Mouse (Mus musculus) kidney, postnatal 14 days (tissue): ENCODE data around the gene Wnk4.

Experiments
- DNase-seq: peaks from one replicate; pipeline ENCODE4 v3.0.0; 2022; ENCODE audit warnings: mixed read lengths

Gene Wnk4

DNA sequence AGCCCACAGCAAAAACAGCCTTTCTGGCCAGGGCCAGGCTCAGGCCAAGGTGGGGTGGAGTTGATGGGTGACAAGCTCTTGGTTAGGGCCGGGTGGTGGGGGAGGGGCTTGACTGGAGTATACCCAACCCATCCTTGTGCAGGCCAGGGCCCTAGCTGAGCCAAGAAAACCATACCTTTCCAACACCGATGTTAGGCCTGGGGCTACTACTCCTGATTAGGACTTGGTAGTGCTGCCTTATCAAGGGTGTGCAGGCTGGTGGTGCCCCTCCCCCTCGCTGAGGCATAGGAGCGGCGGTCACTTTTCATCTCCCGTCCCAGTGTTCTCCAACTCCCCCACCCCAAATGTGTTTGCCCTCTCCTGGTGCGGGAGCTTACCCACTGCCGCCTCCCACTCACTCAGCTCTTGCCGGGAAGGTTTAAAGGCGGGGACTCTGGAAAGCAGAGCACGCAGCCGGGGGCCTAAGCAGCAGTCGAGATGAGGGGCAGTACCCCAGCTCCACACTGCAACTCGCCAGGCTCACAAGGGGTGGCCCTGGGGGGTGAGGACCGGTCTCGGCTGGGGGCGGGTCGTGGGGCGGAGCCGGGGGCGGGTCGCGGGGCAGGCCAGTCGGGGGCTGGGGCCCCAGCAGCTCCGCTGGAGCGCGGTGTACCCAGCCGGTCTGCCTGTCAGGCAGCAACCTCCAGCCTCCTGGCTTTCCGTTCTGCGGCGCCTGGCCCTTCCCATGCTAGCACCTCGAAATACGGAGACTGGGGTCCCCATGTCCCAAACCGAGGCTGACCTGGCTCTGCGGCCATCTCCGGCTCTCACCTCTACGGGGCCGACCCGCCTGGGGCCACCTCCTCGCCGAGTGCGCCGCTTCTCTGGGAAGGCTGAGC, at the start of gene Wnk4:
Gene Wnk4, plus strand, starts transcription at position 620 of the 878 bp plus-strand sequence.
- peak; percentile 89 for DNase-seq

DNA sequence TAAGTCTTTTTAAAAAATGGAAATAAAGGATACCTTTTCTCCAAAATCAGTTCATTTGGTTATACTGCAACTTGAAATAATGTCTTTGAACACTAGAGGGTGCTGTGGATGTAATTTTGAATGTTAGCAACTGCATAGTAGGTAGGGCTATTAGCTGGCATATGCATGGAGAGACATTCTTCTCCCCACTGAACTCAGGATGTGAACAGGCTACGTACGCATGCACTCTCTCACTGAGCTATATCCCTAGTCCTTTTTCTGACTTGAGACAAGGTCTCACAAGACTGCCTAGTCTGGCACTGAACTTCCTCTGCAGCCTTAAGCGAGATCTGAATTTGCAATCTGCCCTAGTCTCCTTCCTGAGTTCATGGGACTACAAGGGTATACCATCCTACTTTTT, 48.4 kb upstream of the Wnk4 start:
- peak; percentile 74 for DNase-seq

DNA sequence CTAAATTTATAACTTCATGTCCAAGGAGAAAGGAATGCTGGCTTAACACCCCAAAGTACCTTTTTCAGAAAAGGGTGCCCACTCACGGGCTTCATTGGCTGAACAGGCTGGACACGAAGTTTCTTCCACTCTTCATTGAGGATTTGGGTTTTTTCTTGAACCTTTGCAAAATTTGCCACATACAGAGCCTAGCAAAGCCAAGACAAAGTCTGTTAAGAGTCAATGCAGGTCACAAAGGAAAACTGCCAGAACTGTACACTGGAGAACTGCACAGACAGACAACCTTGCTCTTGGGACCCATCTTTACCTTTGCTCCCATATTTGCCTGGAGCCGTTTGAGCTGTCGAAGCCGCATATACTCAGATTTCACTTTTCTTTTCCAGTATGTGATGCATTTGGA, 43.4 kb upstream of the Wnk4 start:
- peak; percentile 38 for DNase-seq

DNA sequence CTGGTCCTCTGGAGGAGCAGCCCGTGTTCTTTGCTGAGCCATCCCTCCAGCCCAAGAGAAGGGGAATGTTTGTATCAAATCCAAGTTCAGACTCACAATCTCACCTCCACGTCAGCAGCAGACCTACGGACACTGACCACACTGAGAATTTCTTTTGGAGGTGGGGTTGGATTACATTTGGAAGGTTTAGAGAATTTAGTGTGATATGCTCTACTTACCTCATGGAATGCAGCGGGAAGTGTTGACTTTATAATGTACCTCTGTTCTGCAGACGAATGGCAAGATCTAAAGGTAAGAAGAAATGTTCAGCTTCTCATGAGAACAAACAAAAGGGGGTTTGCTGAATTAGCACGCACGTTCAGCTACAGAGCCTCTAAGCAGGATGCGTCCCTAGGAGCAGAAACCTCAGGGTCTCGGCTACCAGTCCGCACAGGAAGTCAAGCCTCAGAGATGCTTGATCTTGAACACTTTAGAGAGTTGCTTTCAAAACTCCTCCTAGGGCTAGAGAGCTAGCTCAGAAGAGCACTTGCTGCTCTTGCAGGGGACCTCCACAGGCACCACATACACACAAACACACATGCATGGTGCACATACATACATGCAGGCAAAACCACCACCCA, 41.8 kb upstream of the Wnk4 start:
- peak; percentile 55 for DNase-seq

DNA sequence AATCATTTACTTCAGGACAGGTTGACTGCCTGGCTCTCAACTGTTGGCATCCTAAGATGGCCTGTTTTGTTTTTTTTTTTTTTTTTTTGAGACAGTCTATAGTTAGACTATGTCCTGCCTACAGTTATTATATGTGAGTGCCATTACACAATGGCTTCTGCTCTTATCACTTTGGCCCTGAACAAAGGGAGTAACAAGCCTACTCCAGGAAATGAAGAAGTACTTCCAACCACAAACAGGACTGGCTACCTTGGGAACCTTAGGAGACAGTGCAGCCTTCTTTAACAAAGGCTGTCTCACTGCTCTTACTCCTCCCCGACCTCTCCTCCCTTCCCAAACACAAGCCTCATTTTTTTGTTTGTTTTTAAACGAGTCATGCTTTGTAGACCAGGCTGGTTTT, 39.5 kb upstream of the Wnk4 start:
- no peak for DNase-seq

DNA sequence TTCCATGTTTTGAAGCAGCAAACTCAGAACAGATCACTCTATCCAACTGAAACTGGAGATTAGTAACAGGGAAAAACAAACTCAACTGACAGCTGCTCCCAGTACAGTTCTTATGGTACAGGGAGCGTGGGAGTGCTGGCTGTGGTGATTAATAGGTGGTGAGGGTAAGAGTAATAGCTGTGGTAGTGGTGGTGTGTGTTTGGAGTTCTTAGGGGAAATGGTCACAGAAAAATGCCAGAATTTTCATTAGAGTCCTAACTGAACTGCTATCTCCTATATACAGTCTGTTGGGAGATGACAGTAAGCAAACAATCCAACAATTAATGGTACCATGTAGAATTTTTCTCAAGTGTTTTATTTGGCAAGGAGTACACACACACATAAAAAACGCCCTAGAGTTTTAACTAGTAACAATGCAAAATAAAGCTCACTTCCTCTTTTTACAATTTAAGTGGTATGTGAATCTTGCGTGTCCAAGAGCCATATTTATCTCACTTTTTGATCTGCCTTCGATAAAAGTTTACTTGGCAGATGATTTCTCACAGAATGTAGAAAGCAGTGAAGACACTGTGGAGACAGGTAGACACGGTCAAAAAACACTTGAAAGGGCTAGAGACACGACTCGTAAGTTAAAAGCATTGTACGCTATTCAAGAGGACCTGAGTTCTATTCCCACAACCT, 38.9 kb upstream of the Wnk4 start:
- peak; percentile 33 for DNase-seq

DNA sequence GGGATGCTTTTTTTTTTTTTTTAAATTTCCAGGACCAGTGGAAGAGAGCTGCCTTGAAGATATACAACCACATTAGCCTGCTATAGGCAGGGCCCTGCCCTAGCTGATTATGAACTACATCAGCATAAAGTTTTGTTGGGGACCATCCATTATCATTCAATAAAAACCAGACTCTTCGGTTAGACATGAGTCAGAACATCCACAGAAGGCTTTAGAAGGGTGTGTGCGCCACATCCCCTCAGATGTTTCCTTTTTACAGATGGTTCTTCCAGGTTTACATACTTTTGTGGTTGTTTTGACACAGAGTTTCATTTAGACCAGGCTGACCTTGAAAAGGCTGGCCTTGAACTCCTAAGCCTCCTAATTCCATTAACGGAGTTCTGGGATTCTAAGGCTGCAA, 36.0 kb upstream of the Wnk4 start:
- no peak for DNase-seq

DNA sequence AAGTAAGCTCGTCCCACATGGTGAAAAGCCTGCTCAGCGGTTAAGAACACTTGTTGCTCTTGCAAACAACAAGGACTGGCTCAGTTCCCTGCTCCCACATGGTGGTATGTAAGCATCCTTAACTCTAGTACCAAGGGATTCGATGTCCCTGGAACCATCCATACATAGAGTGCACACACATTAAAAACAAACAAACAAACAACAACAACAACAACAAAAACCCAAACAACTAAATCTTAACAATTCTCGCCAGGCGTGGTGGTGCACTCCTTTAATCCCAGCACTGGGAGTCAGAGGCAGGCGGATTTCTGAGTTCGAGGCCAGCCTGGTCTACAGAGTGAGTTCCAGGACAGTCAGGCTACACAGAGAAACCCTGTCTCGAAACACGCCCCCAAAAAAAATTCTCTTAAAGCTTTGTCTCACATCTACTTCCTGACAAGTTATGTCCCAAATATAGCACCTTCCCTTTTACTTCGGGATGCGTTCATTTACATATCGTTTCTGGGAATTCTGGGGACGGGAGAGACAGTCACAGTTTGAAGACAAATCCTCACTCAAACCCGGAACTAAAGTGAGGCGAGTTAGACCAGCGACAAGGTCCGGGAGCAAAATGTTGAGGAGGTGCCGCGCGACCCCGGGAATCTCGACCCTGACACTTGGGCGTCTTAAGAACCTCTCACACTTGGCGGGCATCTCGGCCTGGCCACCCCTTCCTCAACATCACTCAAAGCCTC, 34.9 kb upstream of the Wnk4 start:
- DNase-seq = no peak

DNA sequence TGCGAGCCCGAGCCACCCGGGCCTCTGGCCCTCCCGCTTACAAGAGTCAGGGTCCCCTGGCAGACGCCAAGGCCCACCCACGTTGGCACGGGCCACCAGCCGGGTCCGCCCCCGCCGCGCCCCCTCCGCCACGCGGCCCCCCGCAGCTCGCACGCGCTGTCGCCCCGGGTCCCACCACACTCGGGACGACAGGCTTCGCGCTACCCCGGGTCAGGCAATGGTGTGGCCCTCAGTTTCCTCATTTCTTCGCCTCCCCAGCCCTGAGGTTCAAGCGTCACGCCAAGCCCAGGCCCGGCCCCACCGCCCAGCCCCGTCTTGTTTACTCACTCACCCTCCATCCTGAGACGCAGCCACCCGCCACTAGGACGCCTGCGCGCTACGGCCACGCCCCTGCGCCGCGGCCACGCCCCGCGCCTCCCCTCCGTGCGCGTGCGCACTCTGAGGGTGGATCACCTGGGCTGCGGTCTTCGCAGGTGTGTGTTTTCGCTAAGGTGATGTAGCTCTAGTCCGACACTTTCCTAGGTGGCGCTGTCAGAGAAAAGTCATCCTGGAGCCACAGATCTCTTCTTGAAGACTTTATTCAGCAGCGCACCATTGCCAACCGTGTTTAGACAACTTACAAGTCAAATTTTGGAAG, 34.2 kb upstream of the Wnk4 start, which contains the start of gene Ezh1:
Gene Ezh1, minus strand, starts transcription at position 399 of the 637 bp plus-strand sequence.
- peak; percentile 97 for DNase-seq

DNA sequence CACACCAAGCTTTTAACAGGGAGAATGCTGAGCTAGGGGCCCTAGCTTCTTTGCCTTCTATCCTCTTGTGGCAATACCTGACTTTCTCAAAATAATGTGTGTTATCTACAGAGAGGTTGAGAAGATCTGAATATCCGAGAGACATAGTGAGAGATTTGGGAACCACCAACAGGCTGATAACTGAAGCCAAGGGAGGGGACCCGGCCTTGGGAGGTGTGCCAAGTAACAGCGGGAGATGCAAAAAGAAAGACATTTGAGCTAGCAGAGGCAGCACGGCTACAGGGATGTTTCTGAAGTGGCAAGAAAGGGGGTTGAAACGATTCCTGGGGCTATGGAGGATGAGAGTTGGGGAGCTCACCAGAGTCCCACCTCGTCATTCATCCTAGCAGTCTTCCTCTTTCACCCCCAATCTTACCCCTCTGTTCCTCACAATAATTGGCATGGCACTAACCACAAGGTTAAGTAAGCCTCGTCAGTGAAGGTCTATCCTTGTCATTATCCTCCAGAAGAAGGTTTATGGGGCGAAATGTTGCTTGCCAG, 30.9 kb upstream of the Wnk4 start:
- peak; percentile 45 for DNase-seq

DNA sequence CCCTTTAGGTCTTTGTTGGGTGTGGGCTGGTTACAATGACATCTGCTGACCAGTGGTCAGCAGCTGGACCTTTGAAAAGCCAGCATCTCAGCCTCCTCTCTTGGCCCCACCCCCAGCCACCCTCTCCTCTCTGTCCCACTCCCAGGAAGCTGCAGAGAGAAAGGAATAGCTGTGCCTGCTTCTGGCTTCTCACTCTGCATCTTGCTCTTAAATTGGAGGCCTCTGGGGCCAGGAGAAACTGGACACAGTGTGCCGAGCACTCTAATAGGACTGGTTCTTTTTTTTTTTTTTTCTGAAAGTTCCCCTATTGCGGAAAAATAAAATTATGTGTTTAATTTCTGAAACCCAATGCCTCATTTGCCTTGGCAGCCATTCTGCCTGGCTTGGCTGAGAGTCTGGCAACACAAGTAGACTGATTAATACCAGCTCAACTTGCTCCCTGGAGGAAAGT, 30.3 kb upstream of the Wnk4 start:
- peak; percentile 42 for DNase-seq

DNA sequence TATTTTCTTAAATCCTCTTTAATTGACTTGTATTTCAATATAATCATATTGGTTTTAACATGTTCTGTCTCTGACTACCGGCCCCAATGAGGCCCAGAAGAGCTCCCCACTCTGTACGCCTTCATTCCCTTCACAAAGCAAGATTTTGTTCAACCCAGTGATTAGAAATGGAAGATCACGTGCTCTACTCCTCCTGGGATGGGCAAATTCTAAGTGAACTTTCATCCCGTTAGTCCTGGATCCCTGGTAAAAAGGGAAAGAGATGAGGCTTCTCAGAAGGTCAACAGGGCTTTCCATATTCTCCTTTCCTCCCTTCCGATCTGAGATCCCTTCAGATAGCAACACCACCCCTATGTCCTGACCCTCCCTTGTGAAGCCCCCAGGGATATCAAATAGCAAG, 29.8 kb upstream of the Wnk4 start:
- no peak for DNase-seq

DNA sequence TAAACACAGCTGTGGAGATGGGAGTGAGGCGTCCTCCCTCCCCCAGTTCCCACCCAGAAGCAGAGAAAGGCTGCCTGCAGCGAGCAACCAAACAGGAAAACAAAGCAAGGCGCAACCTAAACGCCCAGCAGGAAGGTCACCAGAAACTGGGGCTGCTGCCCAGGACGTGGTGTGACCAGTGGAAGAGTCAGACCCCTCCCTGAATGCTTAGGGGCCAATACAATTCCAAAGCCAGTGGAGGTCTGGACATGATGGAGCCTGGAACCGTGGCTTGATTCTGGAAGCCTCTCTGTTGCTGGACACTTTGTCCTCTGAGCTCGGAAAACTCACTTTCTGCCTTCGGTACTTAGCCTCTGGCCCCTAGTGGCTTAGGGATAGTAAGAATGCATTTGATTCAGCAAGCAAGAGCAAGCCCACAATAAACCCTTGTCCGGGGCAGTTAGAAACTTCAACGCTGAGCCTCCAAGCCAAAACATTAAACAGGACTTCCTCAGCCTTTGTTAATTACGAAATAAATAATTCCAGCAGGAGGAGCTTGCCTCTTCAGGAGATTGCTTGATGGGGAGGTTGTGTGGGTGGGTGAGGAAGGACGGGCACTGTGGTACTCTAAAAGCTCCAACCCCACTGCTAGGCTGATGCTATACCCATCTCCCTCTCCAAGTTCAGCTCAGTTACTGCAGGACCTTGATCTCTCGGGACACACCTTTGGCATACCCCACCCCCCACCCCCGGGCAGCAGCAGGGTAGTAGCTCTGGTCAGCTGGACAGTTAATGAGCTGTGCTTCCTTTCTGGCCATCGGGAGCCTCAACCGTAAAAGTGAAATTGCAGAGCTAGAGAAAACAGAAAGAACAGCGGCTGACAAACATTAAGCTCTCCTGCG, 29.1 kb upstream of the Wnk4 start:
- DNase-seq = peak; percentile 85

DNA sequence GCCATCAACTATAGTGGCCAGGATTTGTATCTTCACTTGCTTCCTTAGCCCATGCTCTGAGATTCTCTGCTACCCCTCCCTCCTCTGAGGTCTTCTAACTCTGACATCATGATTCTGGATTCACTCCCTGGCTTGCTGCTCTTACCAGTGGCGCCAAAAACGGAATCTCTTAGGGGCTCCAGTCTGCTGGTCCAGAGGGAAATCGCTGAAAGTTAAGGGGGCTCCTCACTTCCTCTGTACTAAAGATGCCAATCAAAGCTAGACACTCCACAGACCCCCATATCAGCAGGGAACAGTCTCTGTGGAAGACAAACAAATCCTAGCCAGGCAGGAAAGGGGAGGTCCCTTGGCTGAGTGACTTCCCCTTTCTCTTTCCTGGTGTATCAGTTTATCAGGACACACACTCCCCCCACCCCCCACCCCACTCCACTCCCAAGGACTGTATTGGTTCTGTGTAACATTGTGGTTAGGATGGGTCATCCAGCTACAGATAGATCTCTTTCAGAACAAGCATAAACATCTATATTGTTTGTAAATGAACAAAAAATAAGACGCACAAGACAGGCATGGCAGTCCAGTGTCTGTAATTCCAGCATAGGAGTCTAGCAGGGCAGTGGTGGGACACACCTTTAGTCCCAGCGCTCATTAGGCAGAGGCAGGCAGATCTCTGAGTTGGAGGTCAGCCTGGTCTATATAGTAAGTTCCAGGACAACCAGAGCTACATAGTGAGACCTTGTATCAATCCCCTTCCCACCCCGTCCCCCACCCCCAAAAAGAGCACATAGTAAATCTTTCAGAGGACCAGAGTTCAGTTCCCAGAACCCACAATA, 28.1 kb upstream of the Wnk4 start:
- peak; percentile 71 for DNase-seq

DNA sequence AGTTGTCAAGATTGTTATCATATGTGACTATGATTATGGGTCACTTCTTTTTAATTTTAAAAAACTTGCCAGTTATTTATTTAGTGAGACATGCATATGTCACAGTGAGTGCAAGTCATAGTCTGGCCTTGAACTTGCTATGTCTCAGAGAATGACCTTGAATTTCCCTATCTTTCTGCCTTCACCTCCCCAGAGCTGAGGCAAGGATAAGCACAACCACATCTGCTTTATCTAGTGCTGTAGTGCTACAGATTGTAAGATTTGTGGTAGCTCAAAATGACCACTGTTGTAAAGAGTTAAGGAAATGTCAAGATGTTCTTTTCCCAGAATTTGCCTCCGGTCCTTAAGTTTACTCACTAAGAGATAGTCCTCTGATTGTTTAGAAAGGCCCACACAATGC, 27.1 kb upstream of the Wnk4 start:
- no peak for DNase-seq

DNA sequence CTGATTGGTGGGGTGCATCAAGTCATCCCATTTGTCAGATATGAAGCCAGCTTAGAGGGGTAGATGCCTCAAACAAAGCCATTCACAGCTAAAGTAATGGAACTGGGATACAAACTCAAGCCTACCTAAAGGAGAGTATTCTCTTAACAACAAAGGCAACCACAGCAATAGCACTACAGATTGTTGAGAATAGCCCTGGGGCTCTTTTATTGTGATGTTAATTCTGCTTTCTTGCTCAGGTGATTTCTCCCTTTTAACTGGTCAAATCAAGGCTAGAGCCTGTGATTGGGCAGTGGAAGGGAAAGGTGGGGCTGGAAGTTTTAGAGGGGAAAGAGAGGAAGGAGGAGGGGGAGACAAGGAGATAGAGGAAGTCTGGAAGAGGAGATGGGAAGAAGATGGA, 26.2 kb upstream of the Wnk4 start:
- DNase-seq = no peak

DNA sequence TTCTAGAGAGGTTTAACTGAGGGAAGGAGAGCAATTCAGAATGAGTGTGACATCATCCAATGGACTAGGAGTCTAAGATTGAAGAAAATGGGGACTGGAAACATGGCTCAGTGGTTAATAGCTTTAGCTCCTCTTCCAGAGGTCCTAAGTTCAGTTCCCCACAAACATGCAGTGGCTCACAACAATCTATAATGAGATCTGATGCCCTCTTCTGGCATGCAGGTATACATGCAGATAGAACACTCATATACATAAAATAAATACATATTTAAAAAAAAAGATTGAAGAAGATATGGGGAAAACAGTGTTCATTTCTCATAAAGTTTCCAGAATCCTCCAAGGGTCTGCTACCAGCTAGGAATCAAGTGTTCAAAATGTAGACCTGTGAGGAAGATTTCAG, 24.9 kb upstream of the Wnk4 start:
- no peak for DNase-seq

DNA sequence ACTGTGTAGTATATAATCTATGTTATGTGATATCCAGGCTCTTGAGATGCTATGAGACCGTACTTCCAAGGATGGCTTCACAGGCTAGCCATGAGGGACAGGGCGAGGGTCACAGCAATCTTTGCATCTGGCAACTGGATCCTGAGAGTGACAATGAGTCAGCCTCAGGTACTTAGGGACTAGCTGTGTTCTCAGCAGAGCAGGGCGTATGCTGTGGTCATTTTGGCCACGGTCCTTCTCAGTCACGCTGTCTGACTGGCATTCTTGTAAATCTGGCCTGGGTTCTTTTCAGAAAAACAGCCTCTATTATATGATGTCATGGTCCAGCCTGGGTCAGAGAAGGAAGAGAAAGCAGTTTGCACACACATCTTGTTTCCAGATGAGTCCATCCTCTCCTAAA, 23.6 kb upstream of the Wnk4 start:
- no peak for DNase-seq

DNA sequence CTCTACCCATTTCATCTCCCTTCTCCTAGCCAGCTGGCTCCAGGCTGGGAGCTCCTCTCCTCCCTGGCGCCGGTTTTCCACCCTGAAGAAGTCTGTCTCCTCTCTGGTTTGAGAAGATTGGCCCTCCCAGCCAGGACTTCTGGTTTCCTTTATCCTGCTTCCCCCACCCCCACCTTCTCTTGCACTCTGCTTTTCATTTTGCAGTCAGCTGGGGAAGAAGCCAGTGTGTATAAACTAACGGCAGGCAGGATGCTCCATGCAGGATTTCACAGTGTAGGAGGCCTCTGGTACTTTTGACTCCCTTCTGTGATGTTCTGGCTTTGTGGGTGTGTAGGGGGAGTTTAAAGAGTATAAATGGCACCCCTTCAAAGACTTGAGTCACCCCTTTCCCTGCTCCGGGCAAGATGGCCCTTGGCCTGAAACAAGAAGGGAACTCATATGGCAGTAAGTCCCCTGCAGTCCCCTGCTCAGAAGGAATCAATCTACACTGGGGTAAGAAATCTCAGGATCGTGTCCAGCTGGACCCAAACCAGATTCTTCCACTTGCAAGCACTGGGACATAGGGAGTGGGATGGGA, 22.2 kb upstream of the Wnk4 start:
- DNase-seq = peak; percentile 32

DNA sequence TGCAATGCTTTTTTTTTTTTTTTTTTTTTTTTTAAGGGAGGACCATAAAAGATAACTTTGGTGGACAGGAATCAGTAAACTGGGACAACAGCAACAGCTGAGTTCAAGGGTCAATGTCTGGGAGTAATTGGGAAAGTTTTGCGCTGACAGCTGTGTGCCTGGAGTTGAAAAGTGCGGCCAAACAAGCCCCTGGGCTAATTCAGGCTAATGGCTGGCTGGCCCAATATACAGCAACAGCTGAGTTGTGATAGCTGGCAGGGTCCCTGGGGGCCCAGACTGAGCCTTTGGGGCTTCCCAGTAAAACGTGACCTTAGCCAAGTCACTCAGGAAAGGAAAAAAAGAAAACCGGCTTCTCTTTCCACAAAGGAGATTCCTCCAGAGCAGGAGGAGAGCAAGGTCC, 15.3 kb upstream of the Wnk4 start:
- peak; percentile 74 for DNase-seq
